Mouse (Mus musculus) MEL (cell line): ENCODE measurements around the gene Tmtc3. TPM values are rescaled to one million over a fixed set of nuclear protein-coding genes. Genes with fewer than 3 reads are reported as not detected.

Source experiments
- DNase-seq: peaks from one replicate; pipeline ENCODE4 v3.0.0; 2011; ENCODE audit warnings: low read depth, low spot score
- H3K27ac ChIP-seq: 2 replicates; pipeline ENCODE4 v1.5.1; 2012; ENCODE audit warnings: low read depth, mild to moderate bottlenecking, control low read depth, low read length, moderate library complexity; ENCODE audit not compliant: control insufficient read depth
- H3K27me3 ChIP-seq, 2 experiments: fragments of 150-350 bp in 1 of 2; sonication (generic) in 1 of 2; 2 replicates each; pipeline ENCODE4 v1.6.1; 2012; ENCODE audit warnings: low read length in 2 of 2, mild to moderate bottlenecking in 2 of 2, improper control_type of control experiment in 1 of 2, moderate library complexity in 1 of 2; ENCODE audit not compliant: insufficient read depth in 2 of 2, control insufficient read depth in 1 of 2
- H3K36me3 ChIP-seq, 2 experiments: 2 replicates each; pipeline ENCODE4 v1.6.1; 2012 to 2014; ENCODE audit warnings: low read length in 2 of 2, improper control_type of control experiment in 1 of 2, inconsistent platforms in 1 of 2, mild to moderate bottlenecking in 1 of 2; ENCODE audit not compliant: insufficient read depth in 2 of 2, control insufficient read depth in 1 of 2
- H3K4me1 ChIP-seq, 2 experiments: fragments of 150-350 bp in 1 of 2; sonication (generic) in 1 of 2; 2 replicates each; pipeline ENCODE4 v1.6.1; 2012; ENCODE audit warnings: low read length in 2 of 2, improper control_type of control experiment in 1 of 2, mild to moderate bottlenecking in 1 of 2; ENCODE audit not compliant: insufficient read depth in 2 of 2, control insufficient read depth in 1 of 2
- H3K4me3 ChIP-seq, 2 experiments: fragments of 150-350 bp in 1 of 2; sonication (generic) in 1 of 2; 2 replicates each; pipeline ENCODE4 v1.5.1; 2012; ENCODE audit warnings: low read depth in 2 of 2, low read length in 2 of 2, mild to moderate bottlenecking in 2 of 2, moderate library complexity in 2 of 2, control low read depth in 1 of 2, improper control_type of control experiment in 1 of 2; ENCODE audit not compliant: control insufficient read depth in 1 of 2, insufficient read depth in 1 of 2
- H3K79me2 ChIP-seq: 2 replicates; pipeline ENCODE4 v1.6.1; 2012; ENCODE audit warnings: mild to moderate bottlenecking, low read length, moderate library complexity; ENCODE audit not compliant: control insufficient read depth, poor library complexity, insufficient read depth
- H3K9ac ChIP-seq: 2 replicates; pipeline ENCODE4 v1.6.1; 2012; ENCODE audit warnings: low read depth, mild to moderate bottlenecking, control low read depth, low read length, moderate library complexity; ENCODE audit not compliant: control insufficient read depth, poor library complexity, severe bottlenecking
- H3K9me3 ChIP-seq: fragments of 150-350 bp; sonication (generic); replicated peaks from 2 replicates; pipeline ENCODE4 v1.6.1; 2012; ENCODE audit warnings: mild to moderate bottlenecking, low read length, improper control_type of control experiment, moderate library complexity; ENCODE audit not compliant: insufficient read depth
- CTCF ChIP-seq, 3 experiments: IDR thresholded peaks in 2 of 3; conservative IDR thresholded peaks in 1 of 3; 2 replicates each; pipeline ENCODE4 v1.5.1; 2011 to 2012; ENCODE audit warnings: low read length in 3 of 3, low read depth in 2 of 3, mild to moderate bottlenecking in 2 of 3, improper control_type of control experiment in 1 of 3, inconsistent platforms in 1 of 3, mixed read lengths in 1 of 3, moderate library complexity in 1 of 3; ENCODE audit not compliant: control insufficient read depth in 1 of 3, insufficient read depth in 1 of 3, poor library complexity in 1 of 3, severe bottlenecking in 1 of 3
- E2F4 ChIP-seq: IDR thresholded peaks from 2 replicates; pipeline ENCODE4 v1.6.1; 2011; ENCODE audit warnings: low read depth, low read length, improper control_type of control experiment, borderline replicate concordance
- EP300 ChIP-seq, 2 experiments: IDR thresholded peaks; 2 replicates each; pipeline ENCODE4 v1.6.1; 2011; ENCODE audit warnings: improper control_type of control experiment in 2 of 2, low read length in 2 of 2, low read depth in 1 of 2, mild to moderate bottlenecking in 1 of 2
- ETS1 ChIP-seq: IDR thresholded peaks from 2 replicates; pipeline ENCODE4 v1.6.1; 2012; ENCODE audit warnings: low read depth, mild to moderate bottlenecking, inconsistent platforms, low read length, improper control_type of control experiment, moderate library complexity
- GABPA ChIP-seq: IDR thresholded peaks from 2 replicates; pipeline ENCODE4 v1.6.1; 2012; ENCODE audit warnings: low read depth, mild to moderate bottlenecking, inconsistent platforms, low read length, improper control_type of control experiment, moderate library complexity
- GATA1 ChIP-seq: IDR thresholded peaks from 2 replicates; pipeline ENCODE4 v1.6.1; 2011; ENCODE audit warnings: low read depth, low read length, improper control_type of control experiment
- HCFC1 ChIP-seq: IDR thresholded peaks from 2 replicates; pipeline ENCODE4 v1.6.1; 2012; ENCODE audit warnings: low read depth, mild to moderate bottlenecking, inconsistent platforms, low read length, improper control_type of control experiment, moderate library complexity
- JUND ChIP-seq: IDR thresholded peaks from 2 replicates; pipeline ENCODE4 v1.6.1; 2011; ENCODE audit warnings: low read depth, mild to moderate bottlenecking, improper control_type of control experiment, low read length
- MAFK ChIP-seq: IDR thresholded peaks from 2 replicates; pipeline ENCODE4 v1.6.1; 2011; ENCODE audit warnings: low read depth, mild to moderate bottlenecking, low read length, improper control_type of control experiment, borderline replicate concordance
- MAX ChIP-seq: IDR thresholded peaks from 2 replicates; pipeline ENCODE4 v1.6.1; 2011; ENCODE audit warnings: low read length, improper control_type of control experiment
- MAZ ChIP-seq: IDR thresholded peaks from 2 replicates; pipeline ENCODE4 v1.6.1; 2012; ENCODE audit warnings: low read depth, mild to moderate bottlenecking, inconsistent platforms, low read length, improper control_type of control experiment
- NRF1 ChIP-seq: IDR thresholded peaks from 2 replicates; pipeline ENCODE4 v1.6.1; 2014; ENCODE audit warnings: low read depth, mild to moderate bottlenecking, inconsistent platforms, low read length, improper control_type of control experiment, moderate library complexity; ENCODE audit not compliant: poor library complexity, insufficient read depth, severe bottlenecking
- POLR2A ChIP-seq, 2 experiments: IDR thresholded peaks; 2 replicates each; pipeline ENCODE4 v1.6.1; 2011 to 2012; ENCODE audit warnings: low read length in 2 of 2, mild to moderate bottlenecking in 2 of 2, control low read depth in 1 of 2, improper control_type of control experiment in 1 of 2, low read depth in 1 of 2, moderate library complexity in 1 of 2; ENCODE audit not compliant: control insufficient read depth in 1 of 2, insufficient read depth in 1 of 2, poor library complexity in 1 of 2
- POLR2AphosphoS2 ChIP-seq: IDR thresholded peaks from 2 replicates; pipeline ENCODE4 v1.6.1; 2011; ENCODE audit warnings: low read length, improper control_type of control experiment
- RAD21 ChIP-seq: IDR thresholded peaks from 2 replicates; pipeline ENCODE4 v1.6.1; 2011; ENCODE audit warnings: mild to moderate bottlenecking, low read depth, low read length, improper control_type of control experiment
- SIN3A ChIP-seq: IDR thresholded peaks from 2 replicates; pipeline ENCODE4 v1.6.1; 2012; ENCODE audit warnings: low read length, improper control_type of control experiment, inconsistent platforms
- SMC3 ChIP-seq: IDR thresholded peaks from 2 replicates; pipeline ENCODE4 v1.6.1; 2011; ENCODE audit warnings: low read depth, low read length, improper control_type of control experiment
- ZC3H11A ChIP-seq: IDR thresholded peaks from 2 replicates; pipeline ENCODE4 v1.6.1; 2012; ENCODE audit warnings: low read depth, mild to moderate bottlenecking, inconsistent platforms, low read length, improper control_type of control experiment
- ZMIZ1 ChIP-seq: IDR thresholded peaks from 2 replicates; pipeline ENCODE4 v1.6.1; 2012; ENCODE audit warnings: low read depth, mild to moderate bottlenecking, inconsistent platforms, low read length, improper control_type of control experiment, moderate library complexity
- ZNF384 ChIP-seq: IDR thresholded peaks from 2 replicates; pipeline ENCODE4 v1.6.1; 2012; ENCODE audit warnings: low read depth, mild to moderate bottlenecking, inconsistent platforms, low read length, improper control_type of control experiment
- polyA plus RNA-seq, 2 experiments: library from polyadenylated mRNA; stranded (reverse) in 1 of 2; unstranded in 1 of 2; fragments of >175 nt in 1 of 2; fragments of >200 nt in 1 of 2; gene quantifications; 2 replicates each; pipeline versions ENCODE4 v1.2.1 to v1.2.4; 2012; ENCODE audit warnings: low replicate concordance in 2 of 2, low read depth in 1 of 2; ENCODE audit not compliant: insufficient read length in 2 of 2, insufficient read depth in 1 of 2, missing spikeins in 1 of 2
- total RNA-seq: library from RNA; depleted of rRNA; stranded (reverse); fragments of 300-350 nt; gene quantifications from 2 replicates; pipeline ENCODE4 v1.2.3, GENCODE M21; 2012

Tmtc3 gene
- total and polyA plus RNA-seq, 3 experiments = 7.5 to 8.9 TPM; not detected in 1

DNA sequence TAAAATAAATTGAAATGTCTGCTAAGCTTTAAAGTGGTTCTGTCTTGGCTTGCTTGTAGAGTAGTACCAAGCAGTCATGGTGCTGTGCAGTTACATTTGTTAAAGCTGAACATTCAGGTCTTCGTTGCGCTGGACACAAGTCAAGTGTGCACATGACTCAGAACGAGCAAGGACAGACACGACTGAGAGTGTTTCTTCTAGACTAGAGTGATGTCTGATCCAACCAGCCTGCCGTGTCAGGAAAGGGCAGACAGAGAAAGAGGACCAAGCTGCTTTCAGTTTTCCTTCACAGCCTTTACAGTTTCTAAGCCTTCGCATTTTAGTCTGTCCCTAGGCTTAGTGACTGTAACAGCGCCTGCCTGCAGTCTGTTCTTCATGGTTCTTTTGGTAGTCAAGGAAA is 4.8 kb upstream of the Tmtc3 start:
- H3K36me3 ChIP-seq = peaks cover 0 to 1% of the 10 kb centered on the region in 2 experiments; a peak in 1 of 4 replicates
- H3K27me3 ChIP-seq = no peaks in the 10 kb centered on the region
- peaks cover 1% of the 10 kb centered on the region; the same call in 1 of the 2 replicates for H3K79me2 ChIP-seq
- peaks cover 3 to 4% of the 10 kb centered on the region in 2 experiments; a peak in 2 of 4 replicates for H3K4me1 ChIP-seq
- H3K9me3 ChIP-seq = no peaks in the 10 kb centered on the region
- no peak for TF ChIP-seq NRF1
- TF ChIP-seq SIN3A = no peak
- TF ChIP-seq, all 39 proteins: peak for 0
- no peak overlapping the region for H3K4me3 ChIP-seq
- H3K27ac ChIP-seq = no peak overlapping the region
- no peak for DNase-seq
- H3K9ac ChIP-seq = no peak overlapping the region

DNA sequence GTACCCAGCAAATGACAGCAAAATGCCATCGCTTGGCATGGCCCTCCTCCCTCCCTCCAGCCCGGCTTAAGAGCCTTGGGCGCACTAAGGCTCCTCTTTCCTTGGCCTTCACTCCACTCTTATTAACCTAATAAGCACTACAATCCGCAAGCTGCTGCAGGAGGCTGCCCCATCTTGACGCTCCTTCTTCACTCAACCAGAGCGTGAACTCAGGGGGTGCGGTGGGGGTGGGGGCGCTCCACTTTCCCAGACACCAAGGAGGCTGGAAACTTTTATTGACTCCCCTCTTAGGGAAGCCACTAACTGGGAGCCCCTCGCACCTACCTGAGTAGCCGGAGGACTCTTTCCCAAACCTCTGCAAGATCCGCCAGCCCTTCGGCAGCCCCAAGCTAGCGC is 451 bp downstream of the Tmtc3 start:
- H3K79me2 ChIP-seq = peaks cover 8% of the 10 kb centered on the region

DNA sequence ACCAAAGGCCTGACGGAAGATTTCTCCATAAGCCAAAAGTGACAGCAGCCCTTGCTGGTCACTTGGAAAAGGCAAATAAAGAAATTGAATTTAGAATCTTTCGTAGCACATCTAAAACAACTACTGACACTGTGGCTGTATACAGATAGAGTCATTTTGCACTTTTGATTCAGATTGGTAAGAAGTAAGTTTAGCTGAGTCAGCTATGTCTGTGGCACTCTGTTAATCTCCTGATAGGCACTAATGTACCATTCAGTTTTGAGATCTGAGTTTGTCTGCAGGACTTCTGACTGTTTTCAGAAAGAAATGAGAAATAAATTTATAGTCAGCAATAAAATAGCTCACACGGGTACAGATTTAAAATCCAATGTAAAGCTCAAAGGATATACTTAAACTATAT is 7.6 kb downstream of the Tmtc3 start:
- Histone ChIP-seq H3K36me3 (no peaks in the 10 kb centered on the region; a peak in 1 of 4 replicates), H3K9ac (no peak overlapping the region), H3K9me3 (no peaks in the 10 kb centered on the region), H3K27ac (no peak overlapping the region), H3K27me3 (no peaks in the 10 kb centered on the region), H3K4me3 (no peak overlapping the region), H3K4me1 (no peaks in the 10 kb centered on the region), H3K79me2 (peaks cover 5% of the 10 kb centered on the region; the same call in 1 of the 2 replicates)
- TF ChIP-seq MAFK = 0 out of 2 replicates have a peak, but pooled peaks have one; percentile 60
- TF ChIP-seq GATA1 = no peak
- no peak for TF ChIP-seq MAZ
- no peak for DNase-seq

More for the DNA sequence above, 451 bp downstream of the Tmtc3 start:
- no peak for TF ChIP-seq HCFC1
- no peak for TF ChIP-seq NRF1
- H3K4me1 ChIP-seq = peaks cover 3 to 9% of the 10 kb centered on the region in 2 experiments; a peak in 3 of 4 replicates
- H3K4me3 ChIP-seq = peak overlapping the region; percentile 69 to 89
- no peak overlapping the region for H3K27ac ChIP-seq
- peak; percentile 66 for DNase-seq
- peaks cover 0 to 2% of the 10 kb centered on the region in 2 experiments; a peak in 2 of 4 replicates for H3K36me3 ChIP-seq
- H3K9ac ChIP-seq = peak overlapping the region; percentile 86
- no peaks in the 10 kb centered on the region for H3K27me3 ChIP-seq
- no peaks in the 10 kb centered on the region for H3K9me3 ChIP-seq

DNA sequence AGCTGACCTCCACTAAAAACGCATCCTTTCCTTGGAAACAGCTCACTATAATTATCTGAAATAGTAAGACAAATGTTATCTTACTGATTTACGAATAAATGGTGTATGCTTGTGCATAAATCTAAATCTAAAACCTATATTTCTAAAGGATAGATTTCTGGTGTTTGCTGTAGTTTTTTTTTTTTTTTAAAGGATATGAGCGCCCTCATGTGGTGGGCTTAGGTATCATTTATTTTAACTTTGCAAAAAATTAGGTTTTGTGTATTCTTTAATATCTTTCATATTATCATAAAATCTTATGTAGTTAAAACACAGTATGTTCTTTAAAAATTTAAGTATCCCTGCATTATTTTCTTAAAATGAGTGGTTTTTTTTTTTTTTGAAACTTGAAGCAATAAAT is 12.1 kb downstream of the Tmtc3 start:
- DNase-seq = peak; percentile 44
- H3K36me3 ChIP-seq = peaks cover 0 to 9% of the 10 kb centered on the region in 2 experiments; a peak in 2 of 4 replicates
- no peaks in the 10 kb centered on the region for H3K4me1 ChIP-seq
- no peak overlapping the region for H3K4me3 ChIP-seq
- no peak overlapping the region for H3K9ac ChIP-seq
- no peaks in the 10 kb centered on the region for H3K27me3 ChIP-seq
- no peaks in the 10 kb centered on the region for H3K9me3 ChIP-seq
- no peak overlapping the region for H3K27ac ChIP-seq
- H3K79me2 ChIP-seq = 0 out of 2 replicates have a peak, but pooled peaks cover 1% of the 10 kb centered on the region
- TF ChIP-seq HCFC1 (no peak), ZC3H11A (peak; percentile 44; the same call in 1 of the 2 replicates), ZMIZ1 (no peak), JUND (no peak), POLR2AphosphoS2 (no peak), E2F4 (no peak), ETS1 (no peak), NRF1 (no peak), GABPA (no peak), SMC3 (peak; percentile 42), RAD21 (peak; percentile 63), POLR2A (IDR thresholded peaks at IDR 0.05; ENCODE audit: control insufficient read depth in 1 of 2, insufficient read depth in 1 of 2, low read depth in 1 of 2, low read length in 2 of 2, poor library complexity in 1 of 2) (no peak), EP300 (IDR thresholded peaks at IDR 0.05; ENCODE audit: low read depth in 1 of 2, low read length in 2 of 2) (no peak), MAX (no peak), CTCF (IDR thresholded peaks at IDR 0.05 in 2 of 3, conservative IDR thresholded peaks at IDR 0.05 in 1 of 3; ENCODE audit: control insufficient read depth in 1 of 3, insufficient read depth in 1 of 3, low read depth in 2 of 3, low read length in 3 of 3, poor library complexity in 1 of 3, severe bottlenecking in 1 of 3) (peak in 2 of 3 experiments; percentile 23 to 57; a peak in 2 of 6 replicates), ZNF384 (peak; percentile 99), SIN3A (no peak)
